Mouse (Mus musculus) hindbrain, embryonic 12.5 days (tissue): ENCODE results near the gene Tead3. TPM values are rescaled to one million over a fixed set of nuclear protein-coding genes. Genes with fewer than 3 reads are reported as not detected.

ENCODE experiments used
- ATAC-seq: fragments of 200-750 bp; cut with Nextera tagmentation; 2 replicates; pipeline ENCODE4 v1.8.0; 2017; ENCODE audit warnings: moderate TSS enrichment; ENCODE audit not compliant: low FRiP score
- H3K27ac ChIP-seq: fragments of 300-500 bp; sonication (generic); 2 replicates; pipeline ENCODE4 v1.5.1; 2016; ENCODE audit warnings: mild to moderate bottlenecking
- H3K27me3 ChIP-seq: fragments of 300-500 bp; sonication (generic); 2 replicates; pipeline ENCODE4 v1.6.1; 2016; ENCODE audit warnings: mild to moderate bottlenecking
- H3K36me3 ChIP-seq: fragments of 300-500 bp; sonication (generic); 2 replicates; pipeline ENCODE4 v1.6.1; 2016; ENCODE audit warnings: mild to moderate bottlenecking
- H3K4me1 ChIP-seq: fragments of 300-500 bp; sonication (generic); 2 replicates; pipeline ENCODE4 v1.6.1; 2016
- H3K4me2 ChIP-seq: fragments of 300-500 bp; sonication (generic); replicated peaks from 2 replicates; pipeline ENCODE4 v1.6.1; 2016; ENCODE audit warnings: mild to moderate bottlenecking
- H3K4me3 ChIP-seq: fragments of 300-500 bp; sonication (generic); 2 replicates; pipeline ENCODE4 v1.5.1; 2016; ENCODE audit warnings: mild to moderate bottlenecking
- H3K9ac ChIP-seq: fragments of 300-500 bp; sonication (generic); 2 replicates; pipeline ENCODE4 v1.6.1; 2016; ENCODE audit warnings: mild to moderate bottlenecking, moderate library complexity
- H3K9me3 ChIP-seq: fragments of 300-500 bp; sonication (generic); replicated peaks from 2 replicates; pipeline ENCODE4 v1.6.1; 2016; ENCODE audit warnings: mild to moderate bottlenecking
- WGBS: fragments of 180-500 bp; shearing (Covaris S2); methylation state at CpG from one replicate; pipeline ENCODE4 v1.1.7; 2016; 5-methylcytosine and 5-hydroxymethylcytosine counted together
- polyA plus RNA-seq: library from polyadenylated mRNA; unstranded; fragments of >200 nt; fragmentation: Nextera tagmentation; extraction: Ambion mirVana; gene quantifications from 2 replicates; pipeline ENCODE4 v1.2.1, GENCODE M21; 2016

Tead3 gene
- polyA plus RNA-seq, 1 experiment from 2014 or later: 7.0 TPM

DNA sequence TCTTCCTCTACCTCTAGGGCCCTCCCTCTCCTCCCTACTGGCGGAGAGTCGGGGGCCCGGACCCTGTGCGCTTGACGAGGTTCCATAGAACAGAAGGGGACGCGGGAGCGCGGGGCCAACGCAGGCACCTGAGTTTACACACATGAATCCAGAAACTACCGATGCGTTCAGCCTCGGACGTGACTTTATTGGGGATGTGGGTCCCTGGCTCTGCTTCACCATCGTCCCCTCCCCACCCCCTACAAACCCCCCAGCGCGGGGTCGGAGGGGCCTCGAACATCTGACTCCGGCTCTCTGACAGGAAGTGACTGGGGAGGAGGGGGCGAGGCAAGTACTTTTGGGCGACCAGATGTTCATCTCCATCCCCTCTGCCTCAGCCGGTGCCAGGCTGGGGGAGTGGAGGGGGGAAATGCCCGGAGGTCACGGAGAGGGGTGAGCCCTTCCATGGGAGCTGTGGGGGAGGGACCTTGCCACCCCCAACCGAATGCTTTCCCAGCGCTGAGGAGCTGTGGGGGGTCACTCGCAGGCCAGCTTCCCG is 805 bp upstream of the Tead3 start:
- Histone ChIP-seq H3K4me2 (peak overlapping the region; percentile 81), H3K9ac (peak overlapping the region; percentile 81), H3K9me3 (no peaks in the 10 kb centered on the region), H3K27ac (peak overlapping the region; percentile 83), H3K36me3 (no peaks in the 10 kb centered on the region), H3K4me1 (peaks cover 38% of the 10 kb centered on the region), H3K4me3 (peak overlapping the region; percentile 63), H3K27me3 (peaks cover 45% of the 10 kb centered on the region)
- WGBS: 1% methylated on average over 29 of the region's 29 CpGs
- peak; percentile 15; the same call in 1 of the 2 replicates for ATAC-seq

GRCm38 (mm10) chr17:28349901-28350465 is 634 bp downstream of the Tead3 start:
- peak overlapping the region; percentile 81 for H3K4me2 ChIP-seq
- H3K27ac ChIP-seq: peak overlapping the region; percentile 83
- peaks cover 49% of the 10 kb centered on the region for H3K27me3 ChIP-seq
- H3K4me3 ChIP-seq: peak overlapping the region; percentile 63
- no peaks in the 10 kb centered on the region for H3K9me3 ChIP-seq
- no peaks in the 10 kb centered on the region for H3K36me3 ChIP-seq
- H3K9ac ChIP-seq: peak overlapping the region; percentile 81
- peaks cover 50% of the 10 kb centered on the region for H3K4me1 ChIP-seq
- peak; percentile 48 for ATAC-seq
- WGBS: 0% methylated on average over 51 of the region's 54 CpGs

GRCm38 (mm10) chr17:28349264-28349880 is 1.2 kb downstream of the Tead3 start:
- H3K4me1 ChIP-seq: peaks cover 53% of the 10 kb centered on the region
- H3K27ac ChIP-seq: peak overlapping the region; percentile 83
- no peaks in the 10 kb centered on the region for H3K36me3 ChIP-seq
- H3K9me3 ChIP-seq: no peaks in the 10 kb centered on the region
- peak overlapping the region; percentile 81 for H3K4me2 ChIP-seq
- WGBS: 13% methylated on average over 13 of the region's 13 CpGs
- peak overlapping the region; percentile 63 for H3K4me3 ChIP-seq
- H3K27me3 ChIP-seq: peaks cover 49% of the 10 kb centered on the region
- peak overlapping the region; percentile 81 for H3K9ac ChIP-seq
- no peak for ATAC-seq

GRCm38 (mm10) chr17:28348211-28348610 is 2.4 kb downstream of the Tead3 start:
- Histone ChIP-seq H3K9me3 (no peaks in the 10 kb centered on the region), H3K27ac (no peak overlapping the region), H3K4me1 (peaks cover 61% of the 10 kb centered on the region), H3K4me3 (no peak overlapping the region), H3K4me2 (peak overlapping the region; percentile 81), H3K27me3 (peaks cover 38% of the 10 kb centered on the region), H3K9ac (peak overlapping the region; percentile 1; the same call in 1 of the 2 replicates), H3K36me3 (no peaks in the 10 kb centered on the region)
- WGBS: 57% methylated on average over 6 of the region's 6 CpGs
- ATAC-seq: no peak

DNA sequence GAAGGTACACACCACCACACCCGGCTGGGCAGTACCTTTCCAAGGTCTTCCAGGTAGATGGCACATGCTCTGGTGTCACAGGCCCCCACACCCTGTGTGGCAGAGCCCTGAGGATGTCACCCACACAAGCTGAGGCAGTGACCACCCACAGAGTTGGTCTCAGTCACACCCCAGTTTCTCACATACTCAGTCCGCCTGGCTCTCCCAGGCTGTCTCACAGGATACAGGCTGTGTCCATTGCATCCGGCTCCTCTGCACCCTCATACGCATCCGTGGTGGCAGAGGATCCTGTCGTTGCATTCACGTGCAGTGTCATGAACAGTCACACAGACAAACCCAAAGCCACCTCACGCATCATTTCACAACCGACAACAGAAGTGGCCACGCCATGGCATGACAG is 3.3 kb downstream of the Tead3 start:
- 81% methylated on average over 10 of the region's 10 CpGs for WGBS
- peaks cover 61% of the 10 kb centered on the region for H3K4me1 ChIP-seq
- no peak for ATAC-seq

GRCm38 (mm10) chr17:28345882-28346281 is 4.7 kb downstream of the Tead3 start:
- H3K4me3 ChIP-seq: no peak overlapping the region
- H3K27ac ChIP-seq: peak overlapping the region; percentile 36; the same call in 1 of the 2 replicates
- H3K4me2 ChIP-seq: peak overlapping the region; percentile 30
- peaks cover 59% of the 10 kb centered on the region for H3K4me1 ChIP-seq
- peaks cover 26% of the 10 kb centered on the region for H3K27me3 ChIP-seq
- 12% methylated on average over 10 of the region's 10 CpGs for WGBS
- peak overlapping the region; percentile 19; the same call in 1 of the 2 replicates for H3K9ac ChIP-seq
- no peak for ATAC-seq
- H3K36me3 ChIP-seq: no peaks in the 10 kb centered on the region
- H3K9me3 ChIP-seq: no peaks in the 10 kb centered on the region

More for the DNA sequence above, 3.3 kb downstream of the Tead3 start:
- Histone ChIP-seq H3K27ac (no peak overlapping the region), H3K9me3 (no peaks in the 10 kb centered on the region), H3K27me3 (peaks cover 31% of the 10 kb centered on the region), H3K36me3 (no peaks in the 10 kb centered on the region), H3K4me2 (no peak overlapping the region), H3K9ac (no peak overlapping the region), H3K4me3 (no peak overlapping the region)

GRCm38 (mm10) chr17:28345271-28345721 is 5.3 kb downstream of the Tead3 start:
- Histone ChIP-seq H3K36me3 (no peaks in the 10 kb centered on the region), H3K27ac (peak overlapping the region; percentile 36), H3K27me3 (peaks cover 22% of the 10 kb centered on the region), H3K4me1 (peaks cover 60% of the 10 kb centered on the region), H3K9me3 (no peaks in the 10 kb centered on the region), H3K4me3 (no peak overlapping the region), H3K9ac (peak overlapping the region; percentile 19; the same call in 1 of the 2 replicates), H3K4me2 (peak overlapping the region; percentile 30; the same call in 1 of the 2 replicates)
- 17% methylated on average over 6 of the region's 8 CpGs for WGBS
- no peak for ATAC-seq

DNA sequence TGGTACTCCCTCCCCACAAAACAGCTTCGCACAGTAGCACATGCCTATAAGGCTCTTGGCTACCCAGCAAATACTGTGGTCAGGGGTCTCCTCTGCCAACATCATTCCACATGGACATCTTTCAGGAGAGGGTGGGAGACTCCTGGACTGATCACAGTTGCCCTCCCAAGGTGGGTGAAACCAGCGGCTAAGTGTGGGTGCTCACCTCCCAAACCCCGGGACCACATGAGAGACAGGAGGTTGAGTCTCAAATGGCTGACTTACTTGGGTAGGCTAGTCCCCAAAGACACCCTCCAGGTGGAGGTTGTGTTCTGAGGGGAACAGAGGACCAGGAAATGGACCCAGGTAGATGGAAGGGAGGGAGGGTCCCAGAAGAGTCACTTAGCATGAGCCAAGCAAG is 5.9 kb downstream of the Tead3 start:
- H3K4me2 ChIP-seq: no peak overlapping the region
- ATAC-seq: no peak
- H3K9me3 ChIP-seq: no peaks in the 10 kb centered on the region
- WGBS: 44% methylated on average over 3 of the region's 3 CpGs
- H3K27me3 ChIP-seq: peaks cover 22% of the 10 kb centered on the region
- no peak overlapping the region for H3K4me3 ChIP-seq
- H3K27ac ChIP-seq: no peak overlapping the region
- H3K36me3 ChIP-seq: 0 out of 2 replicates have a peak, but pooled peaks cover 5% of the 10 kb centered on the region
- H3K9ac ChIP-seq: no peak overlapping the region
- peaks cover 54% of the 10 kb centered on the region for H3K4me1 ChIP-seq

DNA sequence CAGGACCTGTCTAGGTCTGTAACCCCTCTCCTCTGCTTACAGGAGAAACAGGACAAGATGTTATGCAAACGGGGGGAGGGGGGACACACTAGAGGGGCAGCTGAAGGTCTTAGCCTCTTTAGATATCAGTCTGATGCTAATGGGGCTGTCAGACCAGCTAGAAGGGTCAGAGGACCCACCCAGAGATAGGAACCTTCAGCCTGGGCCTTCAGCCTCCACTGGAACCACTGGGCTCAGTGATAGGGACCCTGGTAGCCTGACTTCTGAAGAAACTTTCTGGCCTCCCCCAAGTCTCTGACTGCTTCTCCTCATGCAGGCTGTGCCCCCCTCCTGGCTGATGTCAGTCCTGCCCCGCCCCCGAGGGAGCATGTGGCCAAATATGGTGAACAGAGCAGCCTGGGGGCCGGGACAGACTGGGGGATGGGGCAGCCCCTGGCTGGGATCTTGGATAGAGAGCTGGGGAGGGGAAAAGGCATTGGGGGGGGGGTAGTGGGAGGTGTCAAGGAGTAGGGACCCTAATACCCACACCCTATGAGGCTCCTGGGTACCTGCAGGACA is 6.5 kb downstream of the Tead3 start:
- Histone ChIP-seq H3K27me3 (peaks cover 19% of the 10 kb centered on the region), H3K4me1 (peaks cover 48% of the 10 kb centered on the region), H3K9ac (peak overlapping the region; percentile 27; the same call in 1 of the 2 replicates), H3K4me2 (no peak overlapping the region), H3K27ac (no peak overlapping the region), H3K36me3 (0 out of 2 replicates have a peak, but pooled peaks cover 5% of the 10 kb centered on the region), H3K4me3 (no peak overlapping the region), H3K9me3 (no peaks in the 10 kb centered on the region)
- 40% methylated on average over 4 of the region's 4 CpGs for WGBS
- ATAC-seq: no peak

- Histone ChIP-seq H3K4me2 (peak overlapping the region; percentile 55), H3K9me3 (no peaks in the 10 kb centered on the region), H3K4me3 (peak overlapping the region; percentile 22; the same call in 1 of the 2 replicates), H3K9ac (peak overlapping the region; percentile 57; the same call in 1 of the 2 replicates), H3K36me3 (peaks cover 10% of the 10 kb centered on the region; the same call in 1 of the 2 replicates), H3K4me1 (peaks cover 32% of the 10 kb centered on the region), H3K27ac (no peak overlapping the region), H3K27me3 (peaks cover 14% of the 10 kb centered on the region)
- ATAC-seq: peak; percentile 82
- WGBS: 7% methylated on average over 26 of the region's 26 CpGs
These were observed 9.5 kb downstream of the Tead3 start for GRCm38 (mm10) chr17:28341091-28341490.

- WGBS: 78% methylated on average over 7 of the region's 7 CpGs
- Histone ChIP-seq H3K4me1 (peaks cover 27% of the 10 kb centered on the region), H3K4me3 (no peak overlapping the region), H3K9me3 (no peaks in the 10 kb centered on the region), H3K27ac (no peak overlapping the region), H3K4me2 (peak overlapping the region; percentile 55), H3K36me3 (peaks cover 10% of the 10 kb centered on the region; the same call in 1 of the 2 replicates), H3K9ac (0 out of 2 replicates have a peak overlapping the region, but pooled peaks have one; percentile 57), H3K27me3 (peaks cover 10% of the 10 kb centered on the region; the same call in 1 of the 2 replicates)
- ATAC-seq: peak; percentile 29
These were observed 10.0 kb downstream of the Tead3 start for GRCm38 (mm10) chr17:28340578-28340977.

- Histone ChIP-seq H3K9me3 (no peaks in the 10 kb centered on the region), H3K9ac (no peak overlapping the region), H3K27ac (no peak overlapping the region), H3K4me2 (no peak overlapping the region), H3K4me1 (peaks cover 19% of the 10 kb centered on the region), H3K36me3 (peaks cover 10% of the 10 kb centered on the region; the same call in 1 of the 2 replicates), H3K27me3 (0 out of 2 replicates have a peak, but pooled peaks cover 10% of the 10 kb centered on the region), H3K4me3 (no peak overlapping the region)
- 91% methylated on average over 7 of the region's 7 CpGs for WGBS
- no peak for ATAC-seq
These were observed 13.1 kb downstream of the Tead3 start for GRCm38 (mm10) chr17:28337547-28337946.
